Mouse (Mus musculus): ENCODE measurements at regions not wholly inside any gene's neighbourhood (a gene's known extent, or its start where the extent isn't known, plus 50 kb on each side); places are given as distances from the start of the nearest gene placed in this dataset.

GRCm38 (mm10) chr15:51507126-51507525 is 2377.6 kb upstream of the Gm7489 start:
- TF ChIP-seq CTCF (IDR thresholded peaks at IDR 0.05; ENCODE audit: low read depth, low read length), result no peak
- TF ChIP-seq POLR2A (IDR thresholded peaks at IDR 0.05; ENCODE audit: insufficient read depth, low read length), result no peak
- TF ChIP-seq EP300 (IDR thresholded peaks at IDR 0.05; ENCODE audit: insufficient read depth, low read depth, low read length), result no peak

All from ES-Bruce4 (cell line).